Mouse (Mus musculus): ENCODE data around the gene Sgsh. TPM values are rescaled to one million over a fixed set of nuclear protein-coding genes. Genes with fewer than 3 reads are reported as not detected.
"Not testable (repeated sequence)": the region's sequence is repeated elsewhere in the genome, so short reads cannot be mapped to it uniquely, and the experiment has no call there.

Sgsh gene
- total and polyA plus RNA-seq, 3 experiments: 0.12 to 0.25 TPM; not detected in 1

GRCm38 (mm10) chr11:119389851-119390270, 34.5 kb upstream of the Sgsh start (continued):
- TF ChIP-seq GABPA (IDR thresholded peaks at IDR 0.05; ENCODE audit: low read depth, low read length) (no peak), MEF2A (IDR thresholded peaks at IDR 0.05; ENCODE audit: extremely low read depth, insufficient replicate concordance, low read depth, low read length, poor library complexity, severe bottlenecking) (no peak), CTCF (IDR thresholded peaks at IDR 0.05 in 2 of 3, conservative IDR thresholded peaks at IDR 0.05 in 1 of 3; ENCODE audit: control insufficient read depth in 1 of 3, insufficient read depth in 1 of 3, low read depth in 2 of 3, low read length in 3 of 3, poor library complexity in 1 of 3, severe bottlenecking in 1 of 3) (peak in 2 of 3 experiments; percentile 8 to 14; a peak in 1 of 6 replicates), BHLHE40 (IDR thresholded peaks at IDR 0.05; ENCODE audit: borderline replicate concordance, low read depth, low read length) (no peak)

- not testable (repeated sequence) for H3K36me3 ChIP-seq (ENCODE audit: control insufficient read depth in 1 of 2, insufficient read depth in 2 of 2, low read length in 2 of 2)
These were observed 31.9 kb upstream of the Sgsh start for GRCm38 (mm10) chr11:119387273-119387672.

GRCm38 (mm10) chr11:119386306-119386705, 31.0 kb upstream of the Sgsh start:
- no peaks in the 10 kb centered on the region; the same call in 1 of the 2 replicates for H3K79me2 ChIP-seq (ENCODE audit: control insufficient read depth, insufficient read depth, low read length, poor library complexity)
- H3K9me3 ChIP-seq (replicated peaks; ENCODE audit: insufficient read depth, low read length): no peaks in the 10 kb centered on the region
- peaks cover 6 to 15% of the 10 kb centered on the region in 2 experiments for H3K4me1 ChIP-seq (ENCODE audit: control insufficient read depth in 1 of 2, insufficient read depth in 2 of 2, low read length in 2 of 2)
- DNase-seq (ENCODE audit: low read depth, low spot score): peak; percentile 30
- H3K4me3 ChIP-seq (ENCODE audit: control insufficient read depth in 1 of 2, insufficient read depth in 1 of 2, low read depth in 2 of 2, low read length in 2 of 2): no peak overlapping the region
- H3K36me3 ChIP-seq (ENCODE audit: control insufficient read depth in 1 of 2, insufficient read depth in 2 of 2, low read length in 2 of 2): peaks cover 0 to 4% of the 10 kb centered on the region in 2 experiments; a peak in 2 of 4 replicates
- TF ChIP-seq ZKSCAN1 (IDR thresholded peaks at IDR 0.05; ENCODE audit: low read depth, low read length) (no peak), RCOR1 (IDR thresholded peaks at IDR 0.05; ENCODE audit: low read depth, low read length) (no peak), KAT2A (conservative IDR thresholded peaks at IDR 0.05; ENCODE audit: low read depth, low read length) (no peak), ELF1 (IDR thresholded peaks at IDR 0.05; ENCODE audit: low read depth, low read length) (no peak), EP300 (IDR thresholded peaks at IDR 0.05; ENCODE audit: low read depth in 1 of 2, low read length in 2 of 2) (no peak), TAL1 (IDR thresholded peaks at IDR 0.05; ENCODE audit: low read length) (no peak), HCFC1 (IDR thresholded peaks at IDR 0.05; ENCODE audit: low read depth, low read length) (no peak), MEF2A (IDR thresholded peaks at IDR 0.05; ENCODE audit: extremely low read depth, insufficient replicate concordance, low read depth, low read length, poor library complexity, severe bottlenecking) (no peak), SMC3 (IDR thresholded peaks at IDR 0.05; ENCODE audit: low read depth, low read length) (no peak), GATA1 (IDR thresholded peaks at IDR 0.05; ENCODE audit: low read depth, low read length) (no peak), CTCF (IDR thresholded peaks at IDR 0.05 in 2 of 3, conservative IDR thresholded peaks at IDR 0.05 in 1 of 3; ENCODE audit: control insufficient read depth in 1 of 3, insufficient read depth in 1 of 3, low read depth in 2 of 3, low read length in 3 of 3, poor library complexity in 1 of 3, severe bottlenecking in 1 of 3) (no peak), MYC (IDR thresholded peaks at IDR 0.05; ENCODE audit: low read depth, low read length) (no peak)
- H3K27me3 ChIP-seq (ENCODE audit: control insufficient read depth in 1 of 2, insufficient read depth in 2 of 2, low read length in 2 of 2): peaks cover 5 to 11% of the 10 kb centered on the region in 2 experiments
- H3K27ac ChIP-seq (ENCODE audit: control insufficient read depth, low read depth, low read length): no peak overlapping the region
- H3K9ac ChIP-seq (ENCODE audit: control insufficient read depth, low read depth, low read length, poor library complexity, severe bottlenecking): no peak overlapping the region

More at GRCm38 (mm10) chr11:119387273-119387672, 31.9 kb upstream of the Sgsh start:
- H3K79me2 ChIP-seq (ENCODE audit: control insufficient read depth, insufficient read depth, low read length, poor library complexity); H3K9me3 ChIP-seq (replicated peaks; ENCODE audit: insufficient read depth, low read length); DNase-seq (ENCODE audit: low read depth, low spot score); H3K27ac ChIP-seq (ENCODE audit: control insufficient read depth, low read depth, low read length); H3K4me3 ChIP-seq (ENCODE audit: control insufficient read depth in 1 of 2, insufficient read depth in 1 of 2, low read depth in 2 of 2, low read length in 2 of 2); H3K9ac ChIP-seq (ENCODE audit: control insufficient read depth, low read depth, low read length, poor library complexity, severe bottlenecking): not testable (repeated sequence)
- Histone ChIP-seq H3K27me3 (ENCODE audit: control insufficient read depth in 1 of 2, insufficient read depth in 2 of 2, low read length in 2 of 2) (peaks cover 5 to 11% of the 10 kb centered on the region in 2 experiments), H3K4me1 (ENCODE audit: control insufficient read depth in 1 of 2, insufficient read depth in 2 of 2, low read length in 2 of 2) (peaks cover 7 to 20% of the 10 kb centered on the region in 2 experiments)
